Mouse (Mus musculus) cortical plate, adult 2 months (tissue): ENCODE measurements around the gene Fam98c. TPM values are rescaled to one million over a fixed set of nuclear protein-coding genes. Genes with fewer than 3 reads are reported as not detected.
"Not testable (repeated sequence)": the region's sequence is repeated elsewhere in the genome, so short reads cannot be mapped to it uniquely, and the experiment has no call there.

Experiments used
- H3K27ac ChIP-seq: fragments of 200-500 bp; 2 replicates; pipeline ENCODE4 v1.5.1; 2012; ENCODE audit warnings: low read length, control low read depth, inconsistent platforms; ENCODE audit not compliant: insufficient read depth
- H3K4me1 ChIP-seq: fragments of 200-500 bp; 2 replicates; pipeline ENCODE4 v1.6.1; 2011; ENCODE audit warnings: low read length; ENCODE audit not compliant: control insufficient read depth, insufficient read depth
- H3K4me3 ChIP-seq: fragments of 200-500 bp; 2 replicates; pipeline ENCODE4 v1.5.1; 2011; ENCODE audit warnings: mild to moderate bottlenecking, low read length, control low read depth; ENCODE audit not compliant: insufficient read depth
- CTCF ChIP-seq: fragments of 200-500 bp; IDR thresholded peaks from 2 replicates; pipeline ENCODE4 v1.5.1; 2011; ENCODE audit warnings: mild to moderate bottlenecking, control low read depth, low read length; ENCODE audit not compliant: insufficient read depth; ENCODE audit errors: extremely low read depth
- POLR2A ChIP-seq: fragments of 200-500 bp; IDR thresholded peaks from 2 replicates; pipeline ENCODE4 v1.6.1; 2011; ENCODE audit warnings: mild to moderate bottlenecking, low read length, control low read depth; ENCODE audit not compliant: insufficient read depth; ENCODE audit errors: extremely low read depth
- polyA plus RNA-seq: library from polyadenylated mRNA; depleted of rRNA; stranded (reverse); fragments of >200 nt; gene quantifications from 2 replicates; pipeline ENCODE4 v1.2.3, GENCODE M21; 2012; rRNA removed

Gene Fam98c
- polyA plus RNA-seq = 62.3 and 66.1 TPM in 2 replicates

DNA sequence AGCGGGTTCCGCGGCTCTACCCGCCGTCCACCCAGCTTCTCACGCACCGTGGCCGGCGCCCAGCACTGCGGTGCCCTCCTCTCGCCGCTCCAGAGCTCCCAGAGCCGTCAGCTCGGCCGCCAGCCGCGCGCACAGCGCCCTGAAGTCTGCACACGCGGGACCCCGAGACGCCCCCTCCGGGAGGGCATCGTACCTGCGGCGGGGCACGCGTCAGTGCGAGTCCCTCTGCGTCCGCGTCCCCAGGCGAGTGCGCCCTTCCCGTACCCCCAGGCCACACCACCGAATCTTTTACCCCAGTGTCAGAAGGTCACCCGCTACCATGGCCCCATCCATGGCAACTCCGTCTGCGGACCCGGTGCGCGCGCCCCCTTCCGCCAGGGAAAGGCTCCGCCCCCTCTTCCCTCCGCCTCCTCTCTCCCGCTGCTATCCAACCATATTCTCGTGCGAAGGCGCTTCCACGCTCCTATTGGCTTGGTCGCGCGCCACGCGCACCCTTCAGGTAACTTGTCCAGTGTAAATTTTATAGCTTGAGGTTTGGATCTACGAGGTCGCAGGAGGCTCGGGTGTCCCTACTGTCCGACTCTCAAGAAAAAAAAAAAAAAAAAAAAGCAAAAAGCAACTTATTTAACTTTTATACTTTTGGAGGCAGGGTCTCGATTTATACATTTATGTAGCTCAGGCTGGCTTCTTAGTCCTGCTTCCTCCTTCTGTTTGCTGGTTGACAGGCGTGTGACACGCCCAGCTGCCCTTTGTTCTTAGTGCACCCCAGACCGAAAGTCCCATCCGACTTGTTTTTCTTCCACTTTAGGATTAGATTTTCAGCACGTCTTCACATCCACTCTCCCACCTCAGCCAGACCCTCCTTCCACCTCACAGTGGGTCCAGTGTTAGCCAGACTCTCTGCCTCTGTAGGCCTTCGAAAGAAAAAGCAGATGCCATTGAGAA lies at the start of gene Fam98c:
Gene Fam98c (minus strand): TSS at position 397 of the 945 bp plus-strand sequence.
- Histone ChIP-seq H3K27ac (peak within 1 kb of the TSS; percentile 93), H3K4me1 (no peaks in the 10 kb centered on the region), H3K4me3 (peak within 1 kb of the TSS; percentile 78)
- TF ChIP-seq POLR2A (peak; percentile 69; the same call in 1 of the 2 replicates), CTCF (no peak)

DNA sequence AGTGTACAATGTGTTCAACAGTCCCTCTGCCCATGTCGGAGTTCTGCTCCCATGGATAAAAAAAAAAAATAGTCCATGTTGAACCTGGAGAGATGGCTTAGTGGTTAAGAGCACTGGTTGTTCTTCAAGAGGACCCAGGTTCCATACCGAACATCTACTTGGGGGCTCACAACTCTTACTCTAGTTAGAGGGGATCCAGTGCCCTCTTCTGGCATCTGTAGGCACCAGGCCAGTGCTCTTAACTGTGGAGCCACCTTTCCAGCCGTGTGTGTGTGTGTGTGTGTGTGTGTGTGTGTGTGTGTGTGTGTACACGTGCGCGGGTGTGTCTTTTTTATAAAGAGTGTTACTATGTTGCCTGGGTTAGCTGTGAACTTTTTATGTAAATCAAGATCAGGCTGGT lies 46.5 kb upstream of the Fam98c start:
- Histone ChIP-seq H3K27ac (no peak overlapping the region), H3K4me1 (no peaks in the 10 kb centered on the region), H3K4me3 (no peak overlapping the region)
- no peak for TF ChIP-seq CTCF
- TF ChIP-seq POLR2A = no peak

DNA sequence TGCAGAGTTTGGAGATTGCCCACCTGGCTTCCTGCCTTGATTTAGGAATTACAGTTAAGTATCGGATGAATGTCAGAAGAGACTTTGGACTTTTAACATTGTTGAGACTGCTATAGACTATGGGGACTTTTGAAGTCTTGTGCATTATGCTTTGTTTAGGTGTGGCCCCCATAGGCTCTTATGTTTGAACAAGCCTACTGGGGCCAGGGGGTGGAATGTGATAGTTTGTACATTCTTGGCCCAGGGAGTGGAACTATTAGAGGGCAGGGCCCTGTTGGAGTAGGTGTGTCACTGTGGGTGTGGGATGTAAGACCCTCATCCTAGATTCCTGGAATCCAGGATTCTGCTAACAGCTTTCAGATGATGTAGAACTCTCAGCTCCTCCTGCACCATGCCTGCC lies 38.2 kb upstream of the Fam98c start:
- not testable (repeated sequence) for H3K4me1 ChIP-seq, H3K27ac ChIP-seq, H3K4me3 ChIP-seq

DNA sequence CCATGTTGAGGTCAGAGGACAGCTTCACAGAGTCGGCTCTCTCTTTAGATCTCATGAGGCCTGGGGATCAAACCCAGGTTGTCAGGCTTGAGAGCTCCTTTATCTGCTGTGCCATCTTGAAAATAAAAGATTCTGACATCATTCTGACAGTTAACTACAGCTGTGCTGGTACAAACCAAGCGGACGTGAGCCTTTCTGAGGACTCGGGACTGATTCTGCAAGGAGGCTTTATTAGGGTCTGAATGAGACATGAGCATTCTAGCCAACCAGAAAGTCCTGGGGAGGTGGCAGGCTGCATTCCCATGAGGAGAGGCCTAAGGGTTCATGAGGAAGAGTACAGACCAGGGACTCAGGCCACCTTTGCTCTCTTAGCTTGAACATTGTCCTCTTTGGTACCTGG lies 25.3 kb upstream of the Fam98c start:
- H3K4me3 ChIP-seq, H3K27ac ChIP-seq, H3K4me1 ChIP-seq: not testable (repeated sequence)

DNA sequence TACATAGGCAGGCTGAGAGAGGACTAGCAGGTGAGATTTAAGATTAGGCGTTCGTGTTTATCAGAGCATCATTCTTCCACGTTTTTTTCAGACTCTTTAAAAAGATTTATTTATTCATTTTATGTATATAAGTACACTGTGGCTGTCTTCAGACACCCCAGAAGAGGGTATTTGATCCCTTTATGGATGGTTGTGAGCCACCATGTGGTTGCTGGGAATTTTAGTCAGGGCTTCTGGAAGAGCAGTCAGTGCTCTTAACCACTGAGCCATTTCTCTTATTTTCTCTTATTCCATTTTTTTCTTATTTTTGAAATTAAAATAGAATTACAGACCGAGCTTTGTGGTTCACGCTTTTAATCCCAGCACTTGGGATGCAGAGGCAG lies 24.8 kb upstream of the Fam98c start:
- Histone ChIP-seq H3K27ac (no peak overlapping the region), H3K4me1 (peaks cover 8% of the 10 kb centered on the region), H3K4me3 (peak overlapping the region; percentile 96)
- TF ChIP-seq POLR2A = no peak

DNA sequence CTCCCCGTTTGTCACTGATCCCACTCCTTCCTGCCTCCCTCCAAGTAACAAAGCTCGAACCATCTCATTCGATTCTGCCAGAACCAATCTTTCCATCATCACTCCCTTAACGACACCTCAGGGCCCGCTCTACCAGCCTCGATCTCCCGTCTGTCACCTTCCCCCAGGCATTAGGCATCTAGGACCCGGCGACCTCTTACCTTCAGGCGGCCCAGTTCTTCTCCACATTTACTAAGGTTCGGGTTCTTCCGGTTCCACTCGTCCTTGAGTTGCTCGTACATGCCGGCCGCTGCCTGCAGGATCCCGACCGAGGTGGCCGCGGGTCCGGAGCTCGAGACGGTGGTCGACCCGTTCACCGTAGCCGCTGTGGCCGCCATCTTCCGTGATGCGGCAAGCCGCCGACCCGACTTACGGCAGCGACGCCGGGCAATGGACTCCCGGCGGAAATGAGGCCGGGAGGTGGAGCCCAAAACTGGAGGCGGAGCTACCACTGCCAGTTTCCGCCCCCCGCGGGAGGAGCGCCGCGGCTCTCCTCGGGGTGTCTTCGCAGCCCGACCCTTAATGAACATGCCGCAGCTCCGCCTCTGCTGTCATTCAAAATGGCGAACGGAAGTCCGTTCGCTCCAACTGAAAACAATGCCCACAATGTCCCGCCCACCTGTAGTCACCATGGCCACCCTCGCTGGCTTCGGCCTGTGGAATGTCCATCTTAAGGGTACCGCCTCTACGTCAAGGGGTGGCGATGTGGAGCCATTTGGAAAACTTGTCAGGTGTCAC lies 24.2 kb upstream of the Fam98c start, which contains the start of gene Psmd8:
Gene Psmd8 (minus strand): TSS at position 625 of the 777 bp plus-strand sequence.
- TF ChIP-seq POLR2A (peak; percentile 74), CTCF (0 out of 2 replicates have a peak, but pooled peaks have one; percentile 26)
- H3K4me1 ChIP-seq = peaks cover 8% of the 10 kb centered on the region
- 0 out of 2 replicates have a peak within 1 kb of the TSS, but pooled peaks have one; percentile 30 for H3K27ac ChIP-seq
- H3K4me3 ChIP-seq = peak within 1 kb of the TSS; percentile 96

DNA sequence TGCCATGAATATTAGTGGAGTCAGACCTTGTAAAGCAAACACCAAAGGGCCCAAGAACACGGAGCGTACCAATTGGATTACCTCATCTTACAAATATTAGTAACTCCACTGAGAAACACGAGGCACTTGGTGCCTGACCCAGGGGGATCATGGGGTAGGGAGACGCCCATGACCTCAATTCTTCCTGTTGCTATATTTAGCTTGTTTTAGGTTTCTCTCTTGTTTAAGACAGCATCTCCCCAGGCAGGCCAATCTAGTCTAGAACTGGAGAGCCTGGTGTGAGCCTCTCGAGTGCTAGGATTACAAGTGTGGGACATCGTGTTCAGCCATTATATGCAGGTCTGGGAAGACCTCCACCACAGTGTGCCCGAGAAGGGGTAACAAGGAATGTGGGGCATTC lies 23.3 kb upstream of the Fam98c start:
- TF ChIP-seq CTCF (no peak), POLR2A (no peak)
- peak overlapping the region; percentile 96 for H3K4me3 ChIP-seq
- peaks cover 8% of the 10 kb centered on the region for H3K4me1 ChIP-seq
- no peak overlapping the region for H3K27ac ChIP-seq

DNA sequence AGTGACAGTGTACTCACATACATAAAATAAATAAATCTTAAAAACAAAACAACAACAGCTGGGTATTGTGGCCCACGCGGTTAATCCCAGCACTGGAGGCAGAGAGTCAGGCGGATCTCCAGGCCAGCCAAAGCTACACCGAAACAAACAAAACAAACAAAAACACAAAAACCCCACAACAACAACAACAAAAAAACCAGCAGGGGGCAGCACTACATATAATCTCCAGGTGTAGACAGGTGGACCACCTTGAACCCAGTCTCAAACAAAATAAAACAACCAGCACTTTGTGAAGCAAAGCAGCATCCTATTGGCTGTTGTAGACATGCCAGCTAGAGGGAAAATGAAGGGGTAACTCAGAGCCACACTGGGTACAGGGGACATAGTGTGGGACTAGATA lies 22.1 kb upstream of the Fam98c start:
- Histone ChIP-seq H3K4me1 (peaks cover 8% of the 10 kb centered on the region), H3K4me3 (no peak overlapping the region), H3K27ac (no peak overlapping the region)
- TF ChIP-seq CTCF (0 out of 2 replicates have a peak, but pooled peaks have one; percentile 14), POLR2A (no peak)

DNA sequence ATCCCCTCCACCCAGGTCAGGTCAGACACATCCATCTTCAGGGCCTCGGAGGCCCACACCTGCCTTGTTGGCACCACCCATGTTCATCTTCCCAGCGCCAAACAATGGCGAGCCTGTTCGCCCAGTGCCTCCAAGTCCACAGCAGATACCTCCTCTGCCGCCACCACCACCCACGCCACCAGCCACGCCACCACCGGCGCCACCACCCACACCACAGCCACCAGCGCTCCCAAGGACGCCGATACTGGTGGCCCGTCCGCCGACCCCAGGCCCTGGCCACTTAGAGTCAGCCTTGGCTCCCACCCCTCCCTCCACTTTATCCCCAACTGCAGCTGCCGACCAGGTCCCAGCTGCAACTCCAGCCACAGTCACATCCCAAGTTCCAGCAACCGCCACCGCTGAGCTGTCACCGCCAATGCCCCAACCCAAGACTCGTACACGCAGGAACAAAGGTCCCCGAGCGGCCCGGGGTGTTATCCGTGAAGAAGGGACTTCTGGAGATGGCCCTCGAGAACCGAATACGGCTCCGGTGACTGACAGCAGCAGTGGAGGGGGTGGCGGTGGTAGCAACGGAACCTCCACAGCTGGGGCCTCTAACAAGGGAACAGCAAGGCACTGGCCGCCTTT lies 16.5 kb upstream of the Fam98c start:
- no peak overlapping the region for H3K27ac ChIP-seq
- H3K4me1 ChIP-seq = no peaks in the 10 kb centered on the region
- H3K4me3 ChIP-seq = no peak overlapping the region
- no peak for TF ChIP-seq CTCF
- 0 out of 2 replicates have a peak, but pooled peaks have one; percentile 28 for TF ChIP-seq POLR2A

DNA sequence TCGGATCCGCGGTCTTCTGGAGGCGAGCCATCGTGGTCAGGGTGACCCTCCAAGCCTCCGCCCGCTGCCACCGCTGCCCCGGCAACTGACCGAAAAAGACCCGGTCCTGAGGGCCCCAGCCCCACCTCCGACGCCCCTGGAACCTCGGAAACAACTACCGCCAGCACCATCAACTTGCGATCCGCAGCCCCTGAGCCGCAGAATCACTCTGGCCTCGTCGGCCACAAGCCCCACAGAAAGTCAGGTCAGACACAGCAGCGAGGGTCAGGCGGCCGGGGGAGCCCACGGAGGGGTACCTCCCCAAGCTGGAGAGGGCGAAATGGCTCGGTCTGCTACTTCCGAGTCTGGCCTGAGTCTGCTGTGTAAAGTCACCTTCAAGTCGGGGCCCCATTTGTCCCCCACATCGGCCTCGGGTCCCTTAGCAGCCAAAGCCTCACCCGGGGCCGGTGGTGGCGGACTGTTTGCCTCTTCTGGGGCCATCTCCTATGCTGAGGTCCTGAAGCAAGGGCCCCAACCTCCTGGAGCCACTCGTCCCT lies 15.6 kb upstream of the Fam98c start:
- no peaks in the 10 kb centered on the region for H3K4me1 ChIP-seq
- H3K27ac ChIP-seq = no peak overlapping the region
- TF ChIP-seq POLR2A = no peak
- TF ChIP-seq CTCF = no peak
- no peak overlapping the region for H3K4me3 ChIP-seq
